Mouse (Mus musculus) heart, embryonic 13.5 days (tissue): ENCODE measurements around the gene Rbm20. TPM values are rescaled to one million over a fixed set of nuclear protein-coding genes. Genes with fewer than 3 reads are reported as not detected.

Experiments used
- ATAC-seq: fragments of 200-750 bp; cut with Nextera tagmentation; 2 replicates; pipeline ENCODE4 v1.8.0; 2017; ENCODE audit warnings: moderate TSS enrichment; ENCODE audit not compliant: insufficient number of reproducible peaks, low FRiP score, low TSS enrichment; ENCODE audit errors: extremely low read depth
- H3K27ac ChIP-seq: fragments of 300-500 bp; sonication (generic); replicated peaks from 2 replicates; pipeline ENCODE4 v1.5.1; 2015; ENCODE audit warnings: moderate library complexity, mild to moderate bottlenecking, inconsistent platforms
- H3K27me3 ChIP-seq: fragments of 300-500 bp; sonication (generic); replicated peaks from 2 replicates; pipeline ENCODE4 v1.6.1; 2015; ENCODE audit warnings: mild to moderate bottlenecking, inconsistent platforms
- H3K36me3 ChIP-seq: fragments of 300-500 bp; sonication (generic); 2 replicates; pipeline ENCODE4 v1.6.1; 2015; ENCODE audit warnings: mild to moderate bottlenecking, inconsistent platforms
- H3K4me1 ChIP-seq: fragments of 300-500 bp; sonication (generic); 2 replicates; pipeline ENCODE4 v1.6.1; 2015; ENCODE audit warnings: inconsistent platforms
- H3K4me2 ChIP-seq: fragments of 300-500 bp; sonication (generic); 2 replicates; pipeline ENCODE4 v1.6.1; 2015; ENCODE audit warnings: inconsistent platforms, mild to moderate bottlenecking, moderate library complexity
- H3K4me3 ChIP-seq: fragments of 300-500 bp; sonication (generic); 2 replicates; pipeline ENCODE4 v1.5.1; 2015; ENCODE audit warnings: moderate library complexity, mild to moderate bottlenecking, inconsistent platforms
- H3K9ac ChIP-seq: fragments of 300-500 bp; sonication (generic); 2 replicates; pipeline ENCODE4 v1.6.1; 2015; ENCODE audit warnings: inconsistent platforms, mild to moderate bottlenecking, moderate library complexity
- H3K9me3 ChIP-seq: fragments of 300-500 bp; sonication (generic); 2 replicates; pipeline ENCODE4 v1.6.1; 2016; ENCODE audit warnings: inconsistent platforms
- WGBS: fragments of 180-500 bp; shearing (Covaris S2); methylation state at CpG from one replicate; pipeline ENCODE4 v1.1.7; 2015; ENCODE audit warnings: mixed read lengths; 5-methylcytosine and 5-hydroxymethylcytosine counted together
- polyA plus RNA-seq: library from polyadenylated mRNA; unstranded; fragments of >200 nt; fragmentation: Nextera tagmentation; extraction: Ambion mirVana; gene quantifications from 2 replicates; pipeline ENCODE4 v1.2.1, GENCODE M21; 2015

Gene Rbm20
- polyA plus RNA-seq, 1 experiment from 2014 or later, result 33.1 TPM

DNA sequence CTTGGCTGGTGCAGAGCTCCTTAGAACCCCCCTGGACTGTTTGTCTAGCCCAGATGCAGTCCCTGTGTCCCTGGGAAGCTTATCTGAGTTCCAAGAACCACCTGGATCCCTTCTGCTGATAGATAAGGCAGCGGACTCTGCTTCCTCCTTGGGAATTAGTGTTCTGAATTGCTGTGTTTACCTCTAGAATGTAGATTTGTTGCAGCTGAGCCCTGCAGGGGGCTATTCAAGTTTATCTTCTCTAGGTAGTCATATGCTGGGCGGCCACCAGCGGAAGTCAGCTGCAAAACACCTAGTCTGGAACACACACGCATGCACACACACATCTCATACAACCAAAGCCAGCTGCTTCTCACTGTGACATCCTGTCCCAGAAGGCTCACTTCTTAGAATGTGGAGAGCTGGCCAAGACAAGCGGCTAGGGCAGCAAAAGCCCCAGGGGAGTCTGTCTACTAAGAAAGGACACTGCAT is 213.7 kb downstream of the Rbm20 start:
- Histone ChIP-seq H3K36me3 (no peaks in the 10 kb centered on the region), H3K9me3 (no peaks in the 10 kb centered on the region), H3K4me1 (peaks cover 38% of the 10 kb centered on the region), H3K27me3 (no peaks in the 10 kb centered on the region), H3K4me3 (no peak overlapping the region), H3K4me2 (no peak overlapping the region), H3K9ac (no peak overlapping the region), H3K27ac (no peak overlapping the region)
- 55% methylated on average over 5 of the region's 5 CpGs for WGBS
- no peak for ATAC-seq

DNA sequence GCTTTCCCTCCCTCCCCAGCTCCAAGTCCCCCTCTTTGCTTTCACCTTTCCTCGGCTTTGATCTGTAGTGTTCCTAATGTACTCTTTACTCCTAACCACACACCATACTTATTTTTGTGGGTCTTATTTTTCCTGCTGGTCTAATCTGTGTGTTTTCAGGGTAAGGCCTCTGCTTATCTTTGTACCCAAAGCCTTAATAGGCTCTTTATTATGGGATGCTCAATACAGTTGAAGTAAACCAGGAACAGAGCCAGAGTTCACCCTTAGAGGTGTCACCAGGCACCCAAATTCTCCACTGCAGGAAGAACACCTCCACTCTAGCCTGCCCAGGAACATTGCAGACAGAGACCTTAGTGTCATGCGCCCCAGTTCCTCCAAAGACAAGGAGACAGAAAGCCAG is 214.5 kb downstream of the Rbm20 start:
- Histone ChIP-seq H3K4me1 (peaks cover 38% of the 10 kb centered on the region), H3K27ac (peak overlapping the region; percentile 77), H3K4me2 (no peak overlapping the region), H3K36me3 (no peaks in the 10 kb centered on the region), H3K4me3 (no peak overlapping the region), H3K9me3 (no peaks in the 10 kb centered on the region), H3K27me3 (no peaks in the 10 kb centered on the region), H3K9ac (no peak overlapping the region)
- 69% methylated on average over 2 of the region's 2 CpGs for WGBS
- no peak for ATAC-seq

DNA sequence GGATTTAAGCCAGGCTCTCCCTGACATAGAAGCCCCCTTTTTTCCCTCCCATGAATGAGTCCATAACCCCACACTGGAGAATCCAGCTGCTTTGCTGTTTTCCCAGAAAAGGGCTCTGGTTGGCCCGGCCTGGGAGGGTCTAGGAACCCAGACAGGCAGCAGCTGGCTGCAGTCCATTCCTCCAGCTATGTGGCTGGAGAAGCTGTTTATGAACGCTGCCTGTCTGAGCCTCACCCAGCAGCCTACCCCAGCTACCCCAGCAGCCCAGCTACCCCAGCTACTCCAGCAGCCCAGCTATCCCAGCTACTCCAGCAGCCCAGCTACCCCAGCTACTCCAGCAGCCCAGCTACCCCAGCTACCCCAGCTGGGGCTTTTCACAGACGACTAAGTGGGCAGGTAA is 215.0 kb downstream of the Rbm20 start, which contains the start of gene Pdcd4:
Gene Pdcd4 (plus strand): TSS at position 171 of the 400 bp plus-strand sequence.
- Histone ChIP-seq H3K27me3 (no peaks in the 10 kb centered on the region), H3K4me2 (no peak within 1 kb of the TSS), H3K27ac (peak within 1 kb of the TSS; percentile 77), H3K4me1 (peaks cover 39% of the 10 kb centered on the region), H3K36me3 (no peaks in the 10 kb centered on the region), H3K9me3 (no peaks in the 10 kb centered on the region), H3K9ac (0 out of 2 replicates have a peak within 1 kb of the TSS, but pooled peaks have one; percentile 28), H3K4me3 (no peak within 1 kb of the TSS)
- ATAC-seq, result no peak
- WGBS, result 29% methylated on average over 3 of the region's 3 CpGs

DNA sequence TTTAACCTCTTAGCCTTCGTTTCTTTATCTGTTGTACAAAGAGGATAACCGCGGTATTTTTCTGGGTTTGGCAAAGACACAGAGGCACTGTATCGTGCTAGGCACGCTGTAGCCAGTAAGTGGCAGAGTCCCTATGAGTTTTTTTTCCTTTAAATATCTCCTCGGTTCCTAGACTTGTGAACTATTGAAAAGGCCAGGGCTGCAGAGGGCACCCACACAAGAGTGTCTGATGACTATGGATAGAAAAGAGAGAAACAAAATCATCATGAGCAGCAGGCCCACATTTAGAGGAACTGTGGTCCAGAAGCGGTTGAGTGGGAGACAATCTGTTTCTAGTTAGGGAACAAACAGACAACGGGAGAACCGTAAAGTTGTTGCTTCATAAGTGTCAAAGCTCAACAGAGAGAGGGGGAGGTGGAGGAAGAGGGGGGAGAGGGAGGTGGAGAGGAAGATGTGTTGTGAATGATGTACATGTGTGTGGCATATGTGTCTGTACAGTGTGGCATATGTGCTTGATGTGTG is 215.8 kb downstream of the Rbm20 start:
- Histone ChIP-seq H3K36me3 (no peaks in the 10 kb centered on the region), H3K4me3 (no peak overlapping the region), H3K9ac (no peak overlapping the region), H3K27ac (peak overlapping the region; percentile 77), H3K4me2 (no peak overlapping the region), H3K4me1 (peaks cover 44% of the 10 kb centered on the region), H3K9me3 (no peaks in the 10 kb centered on the region), H3K27me3 (no peaks in the 10 kb centered on the region)
- 48% methylated on average over 9 of the region's 9 CpGs for WGBS
- ATAC-seq, result no peak

DNA sequence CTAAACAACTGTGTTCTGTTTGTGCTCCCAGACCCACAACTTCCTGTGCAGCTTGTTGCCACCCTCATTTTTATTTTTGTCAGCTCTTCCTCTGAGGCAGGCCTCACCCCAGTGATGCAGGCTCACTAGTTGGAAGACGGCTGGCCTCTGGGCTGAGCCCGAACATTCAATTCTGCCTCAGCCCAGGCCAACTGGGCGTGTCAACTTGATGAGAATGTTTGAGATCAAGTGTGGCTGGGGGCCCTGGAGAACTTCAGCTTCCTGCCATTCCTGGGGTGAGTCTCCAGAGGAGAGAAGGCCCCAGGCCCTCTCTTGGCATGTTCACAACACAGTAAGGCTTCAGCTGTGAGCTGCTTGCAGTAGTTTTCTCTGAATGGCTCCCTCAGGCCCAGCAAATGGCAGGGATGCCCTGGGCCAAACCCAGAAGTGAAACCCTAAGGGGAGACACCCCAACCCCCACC is 216.6 kb downstream of the Rbm20 start:
- H3K4me1 ChIP-seq, result peaks cover 49% of the 10 kb centered on the region
- no peak overlapping the region for H3K4me2 ChIP-seq
- H3K36me3 ChIP-seq, result no peaks in the 10 kb centered on the region
- H3K9me3 ChIP-seq, result no peaks in the 10 kb centered on the region
- H3K9ac ChIP-seq, result no peak overlapping the region
- no peak overlapping the region for H3K27ac ChIP-seq
- no peaks in the 10 kb centered on the region for H3K27me3 ChIP-seq
- 45% methylated on average over 3 of the region's 3 CpGs for WGBS
- ATAC-seq, result no peak
- H3K4me3 ChIP-seq, result no peak overlapping the region

DNA sequence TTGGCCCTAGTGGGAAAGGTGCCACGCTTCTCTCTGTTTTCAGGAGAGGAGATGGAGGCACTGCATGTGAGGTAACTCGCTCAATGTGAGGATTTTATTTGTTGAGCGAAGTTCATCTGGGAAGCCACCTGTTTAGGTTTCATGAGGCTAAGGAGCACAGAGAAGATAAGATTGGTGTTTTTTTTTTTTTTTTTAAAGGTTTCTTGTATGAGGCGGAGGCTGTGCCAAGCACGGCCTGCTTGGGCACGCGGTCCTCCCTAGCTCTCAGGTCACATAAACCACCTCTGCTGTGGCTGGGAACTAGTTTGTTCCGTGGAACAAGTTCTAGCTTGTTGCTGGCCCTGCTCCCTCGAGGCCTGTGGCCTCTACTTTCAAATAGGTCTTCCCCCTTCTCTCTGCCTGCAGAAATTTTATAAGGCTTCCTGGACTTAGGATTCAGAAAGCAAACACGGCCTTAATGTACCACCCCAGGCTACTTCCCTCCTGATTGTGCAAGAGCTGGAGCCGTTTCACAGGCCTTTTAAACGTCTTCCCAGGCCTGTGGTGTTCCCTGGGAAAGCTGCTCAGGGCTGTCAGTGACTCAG is 217.5 kb downstream of the Rbm20 start:
- no peak for ATAC-seq
- Histone ChIP-seq H3K4me2 (no peak overlapping the region), H3K4me1 (peaks cover 49% of the 10 kb centered on the region)

DNA sequence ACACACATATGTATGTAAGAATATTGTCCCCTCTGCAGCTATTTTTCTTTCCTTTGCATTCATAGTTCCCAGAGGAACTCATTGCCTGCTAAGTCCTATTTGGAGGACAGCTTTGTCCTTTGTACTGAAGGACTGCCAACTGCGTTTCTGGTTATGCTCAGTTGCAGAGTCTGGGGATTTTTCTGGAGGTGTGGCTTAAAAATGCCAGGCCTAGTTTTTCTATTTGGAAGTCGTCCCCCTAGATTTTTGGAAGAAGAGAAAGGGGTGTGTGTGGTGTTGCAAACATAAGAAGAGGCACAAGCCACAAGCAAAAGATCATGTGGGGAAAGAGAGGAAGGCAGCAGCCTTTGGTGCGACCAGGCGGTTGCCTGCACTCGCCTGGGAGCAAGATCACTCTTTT is 220.9 kb downstream of the Rbm20 start:
- Histone ChIP-seq H3K36me3 (no peaks in the 10 kb centered on the region), H3K4me2 (no peak overlapping the region), H3K27ac (peak overlapping the region; percentile 45), H3K27me3 (no peaks in the 10 kb centered on the region), H3K4me3 (no peak overlapping the region), H3K9ac (no peak overlapping the region), H3K9me3 (no peaks in the 10 kb centered on the region), H3K4me1 (peaks cover 39% of the 10 kb centered on the region)
- ATAC-seq, result no peak
- WGBS, result 65% methylated on average over 5 of the region's 5 CpGs

More for the DNA sequence above, 217.5 kb downstream of the Rbm20 start:
- Histone ChIP-seq H3K27ac (no peak overlapping the region), H3K4me3 (no peak overlapping the region), H3K9ac (no peak overlapping the region), H3K9me3 (no peaks in the 10 kb centered on the region), H3K36me3 (no peaks in the 10 kb centered on the region), H3K27me3 (no peaks in the 10 kb centered on the region)
- 75% methylated on average over 12 of the region's 12 CpGs for WGBS

DNA sequence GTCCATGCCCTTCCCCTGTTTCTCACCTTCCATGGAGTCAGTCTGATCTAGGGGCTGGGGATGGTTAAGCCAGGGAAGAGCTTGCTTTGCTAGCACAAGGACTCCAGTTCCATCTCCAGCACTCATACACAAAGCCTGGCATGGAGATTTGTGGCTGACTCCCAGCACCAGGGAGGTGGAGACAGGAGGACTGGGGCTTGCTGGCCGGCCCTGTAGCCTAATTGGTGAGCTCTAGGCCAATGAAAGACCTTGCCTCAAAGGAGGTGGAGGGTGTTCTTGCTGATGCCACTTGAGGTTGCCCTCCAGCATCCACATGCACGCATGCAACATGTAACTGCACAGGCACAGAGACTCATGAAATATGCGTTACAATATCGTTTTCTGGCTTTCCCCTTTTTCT is 221.4 kb downstream of the Rbm20 start:
- H3K4me3 ChIP-seq, result no peak overlapping the region
- peak overlapping the region; percentile 45 for H3K27ac ChIP-seq
- ATAC-seq, result no peak
- H3K9ac ChIP-seq, result no peak overlapping the region
- no peaks in the 10 kb centered on the region for H3K27me3 ChIP-seq
- H3K4me1 ChIP-seq, result peaks cover 34% of the 10 kb centered on the region
- no peaks in the 10 kb centered on the region for H3K9me3 ChIP-seq
- H3K4me2 ChIP-seq, result no peak overlapping the region
- 73% methylated on average over 4 of the region's 4 CpGs for WGBS
- no peaks in the 10 kb centered on the region for H3K36me3 ChIP-seq

DNA sequence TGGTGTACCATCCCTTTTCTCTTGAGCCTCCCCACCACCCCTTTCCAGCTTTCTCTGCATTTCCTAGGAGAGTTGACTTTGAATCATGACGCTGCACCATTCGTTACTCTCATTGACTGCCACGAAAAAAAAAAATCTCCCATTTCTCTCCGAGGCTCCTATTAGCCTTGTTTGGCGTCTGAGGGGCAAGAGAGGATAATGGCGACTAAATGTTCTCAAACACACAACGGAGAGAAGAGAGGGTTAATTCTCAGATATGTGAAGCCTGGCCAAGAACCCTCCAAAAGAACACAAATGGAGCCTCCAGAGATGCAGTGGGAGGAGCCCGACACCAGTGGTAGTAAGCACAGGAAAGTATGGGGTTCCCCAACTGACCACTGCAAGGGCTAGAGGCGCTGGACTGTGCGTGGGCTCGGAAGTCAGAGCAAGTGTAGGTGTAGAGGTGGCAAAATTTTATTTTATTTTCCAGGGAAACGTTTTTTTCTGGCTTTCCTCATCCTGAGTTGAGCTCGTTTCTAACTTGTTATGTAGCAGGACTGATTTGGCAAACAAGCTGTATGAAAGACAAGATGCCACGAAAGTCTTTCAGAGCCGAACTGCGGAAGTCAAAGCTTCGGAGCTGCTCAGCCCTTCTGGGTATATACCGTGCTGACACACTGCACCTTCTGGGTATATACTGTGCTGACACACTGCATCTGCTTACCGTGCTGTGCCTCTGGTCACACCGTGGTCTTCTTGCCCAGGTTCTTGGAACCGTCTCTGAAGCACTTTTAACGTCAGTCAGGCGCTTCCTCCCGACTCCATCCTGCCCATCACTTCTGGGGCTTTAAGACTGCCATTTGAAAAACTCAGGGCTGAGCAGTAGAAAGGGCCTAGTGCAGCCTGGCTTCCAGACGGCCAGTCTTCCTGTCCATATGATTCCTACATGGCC is 222.1 kb downstream of the Rbm20 start:
- ATAC-seq, result no peak
- no peak overlapping the region for H3K9ac ChIP-seq

DNA sequence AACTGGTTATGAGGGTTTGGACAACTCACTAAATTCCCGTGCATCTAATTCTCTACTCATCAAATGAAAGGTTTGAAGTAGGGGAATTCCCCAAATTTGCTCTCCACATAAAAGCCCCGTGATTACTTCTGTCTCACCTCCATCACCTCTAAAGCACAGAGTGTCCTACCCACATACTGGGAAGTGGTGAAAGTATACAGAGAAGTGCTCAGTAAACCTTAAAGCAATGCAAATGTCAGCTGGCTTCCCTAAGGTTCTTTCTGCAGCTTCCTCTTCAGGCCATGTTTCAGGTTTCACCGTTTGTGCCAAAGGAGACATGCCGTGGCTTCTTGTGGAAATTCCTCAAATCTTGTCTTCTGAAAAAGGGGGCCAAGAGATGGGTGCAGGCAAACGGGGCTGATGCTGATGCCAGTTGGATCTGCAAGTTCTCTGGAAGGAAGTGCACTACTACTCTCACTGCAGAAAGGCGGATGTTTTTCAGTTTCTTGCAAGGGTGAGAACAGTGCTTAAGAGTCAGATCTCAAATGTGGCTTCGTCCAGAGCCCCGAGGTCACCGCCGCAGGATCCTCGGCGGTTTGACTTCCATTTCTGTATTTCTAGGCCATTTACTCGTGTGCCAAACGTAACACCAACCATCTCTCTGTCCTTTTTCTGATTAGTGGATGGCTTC is 223.0 kb downstream of the Rbm20 start:
- H3K9ac ChIP-seq, result no peak overlapping the region
- H3K27me3 ChIP-seq, result no peaks in the 10 kb centered on the region
- H3K36me3 ChIP-seq, result no peaks in the 10 kb centered on the region
- no peak overlapping the region for H3K4me2 ChIP-seq
- no peaks in the 10 kb centered on the region for H3K9me3 ChIP-seq
- 78% methylated on average over 14 of the region's 14 CpGs for WGBS
- H3K4me1 ChIP-seq, result peaks cover 36% of the 10 kb centered on the region
- no peak overlapping the region for H3K27ac ChIP-seq
- no peak for ATAC-seq
- H3K4me3 ChIP-seq, result no peak overlapping the region

More for the DNA sequence above, 222.1 kb downstream of the Rbm20 start:
- Histone ChIP-seq H3K4me2 (no peak overlapping the region), H3K4me3 (no peak overlapping the region), H3K36me3 (no peaks in the 10 kb centered on the region), H3K27me3 (no peaks in the 10 kb centered on the region), H3K4me1 (peaks cover 28% of the 10 kb centered on the region), H3K27ac (no peak overlapping the region), H3K9me3 (no peaks in the 10 kb centered on the region)
- WGBS, result 78% methylated on average over 25 of the region's 25 CpGs
